Mouse (Mus musculus): ENCODE measurements around the gene Gipr. TPM values are rescaled to one million over a fixed set of nuclear protein-coding genes. Genes with fewer than 3 reads are reported as not detected.

Gipr gene
- polyA plus RNA-seq, 1 experiment from 2014 or later = 0.26 TPM

- no peak overlapping the region for H3K9ac ChIP-seq
- peak; percentile 48 for DNase-seq
Measured at GRCm38 (mm10) chr7:19197985-19198384, 32.1 kb upstream of the Gipr start.

GRCm38 (mm10) chr7:19196676-19197075, 30.7 kb upstream of the Gipr start:
- ATAC-seq (ENCODE audit: insufficient read depth) (no peak), DNase-seq (peak; percentile 62)
- H3K27ac ChIP-seq (ENCODE audit: low read depth) = no peak overlapping the region
- H3K36me3 ChIP-seq (ENCODE audit: insufficient read depth) = peaks cover 23% of the 10 kb centered on the region; the same call in 1 of the 2 replicates
- H3K9ac ChIP-seq = no peak overlapping the region
- H3K4me3 ChIP-seq (ENCODE audit: low read depth, low read length) = no peak overlapping the region
- 61% methylated on average over 6 of the region's 6 CpGs for WGBS
- no peaks in the 10 kb centered on the region for H3K9me3 ChIP-seq (ENCODE audit: low read depth, low read length)
- TF ChIP-seq CTCF (IDR thresholded peaks at IDR 0.05; ENCODE audit: low read depth) = peak; percentile 66
- no peaks in the 10 kb centered on the region for H3K4me1 ChIP-seq (ENCODE audit: insufficient read depth)
- no peaks in the 10 kb centered on the region for H3K27me3 ChIP-seq (ENCODE audit: insufficient read depth, low read length)
- H3K4me2 ChIP-seq = no peak overlapping the region

More at GRCm38 (mm10) chr7:19197985-19198384, 32.1 kb upstream of the Gipr start:
- Histone ChIP-seq H3K36me3 (ENCODE audit: insufficient read depth) (peaks cover 15% of the 10 kb centered on the region; the same call in 1 of the 2 replicates), H3K4me3 (ENCODE audit: low read depth, low read length) (no peak overlapping the region), H3K27ac (ENCODE audit: low read depth) (no peak overlapping the region), H3K4me2 (no peak overlapping the region), H3K27me3 (ENCODE audit: insufficient read depth, low read length) (no peaks in the 10 kb centered on the region), H3K4me1 (ENCODE audit: insufficient read depth) (no peaks in the 10 kb centered on the region), H3K9me3 (ENCODE audit: low read depth, low read length) (no peaks in the 10 kb centered on the region)
- peak; percentile 66 for TF ChIP-seq CTCF (IDR thresholded peaks at IDR 0.05; ENCODE audit: low read depth)
- ATAC-seq (ENCODE audit: insufficient read depth) = no peak
- WGBS = 43% methylated on average over 2 of the region's 2 CpGs

GRCm38 (mm10) chr7:19194676-19195075, 28.7 kb upstream of the Gipr start:
- no peak overlapping the region for H3K27ac ChIP-seq (ENCODE audit: low read depth)
- H3K36me3 ChIP-seq (ENCODE audit: insufficient read depth) = peaks cover 27% of the 10 kb centered on the region; the same call in 1 of the 2 replicates
- H3K9me3 ChIP-seq (ENCODE audit: low read depth, low read length) = no peaks in the 10 kb centered on the region
- H3K27me3 ChIP-seq (ENCODE audit: insufficient read depth, low read length) = no peaks in the 10 kb centered on the region
- no peak overlapping the region for H3K4me3 ChIP-seq (ENCODE audit: low read depth, low read length)
- no peaks in the 10 kb centered on the region for H3K4me1 ChIP-seq (ENCODE audit: insufficient read depth)
- no peak overlapping the region for H3K9ac ChIP-seq
- DNase-seq (no peak), ATAC-seq (ENCODE audit: insufficient read depth) (no peak)
- H3K4me2 ChIP-seq = no peak overlapping the region
- WGBS = 93% methylated on average over 4 of the region's 4 CpGs
- peak; percentile 33; the same call in 1 of the 2 replicates for TF ChIP-seq CTCF (IDR thresholded peaks at IDR 0.05; ENCODE audit: low read depth)

GRCm38 (mm10) chr7:19184758-19185157, 18.8 kb upstream of the Gipr start:
- H3K27ac ChIP-seq (ENCODE audit: low read depth) = no peak overlapping the region
- H3K9me3 ChIP-seq (ENCODE audit: low read depth, low read length) = no peaks in the 10 kb centered on the region
- TF ChIP-seq CTCF (IDR thresholded peaks at IDR 0.05; ENCODE audit: low read depth) = no peak
- H3K4me1 ChIP-seq (ENCODE audit: insufficient read depth) = no peaks in the 10 kb centered on the region; the same call in 1 of the 2 replicates
- peaks cover 12% of the 10 kb centered on the region for H3K27me3 ChIP-seq (ENCODE audit: insufficient read depth, low read length)
- H3K9ac ChIP-seq = no peak overlapping the region
- H3K4me2 ChIP-seq = no peak overlapping the region
- no peak overlapping the region for H3K4me3 ChIP-seq (ENCODE audit: low read depth, low read length)
- ATAC-seq (ENCODE audit: insufficient read depth) (no peak), DNase-seq (peak; percentile 39)
- peaks cover 10% of the 10 kb centered on the region; the same call in 1 of the 2 replicates for H3K36me3 ChIP-seq (ENCODE audit: insufficient read depth)
- 72% methylated on average over 6 of the region's 6 CpGs for WGBS

GRCm38 (mm10) chr7:19184250-19184649, 18.3 kb upstream of the Gipr start:
- Histone ChIP-seq H3K9me3 (ENCODE audit: low read depth, low read length) (no peaks in the 10 kb centered on the region), H3K27ac (ENCODE audit: low read depth) (no peak overlapping the region), H3K4me1 (ENCODE audit: insufficient read depth) (no peaks in the 10 kb centered on the region; the same call in 1 of the 2 replicates), H3K36me3 (ENCODE audit: insufficient read depth) (peaks cover 10% of the 10 kb centered on the region; the same call in 1 of the 2 replicates), H3K4me2 (no peak overlapping the region), H3K27me3 (ENCODE audit: insufficient read depth, low read length) (peaks cover 17% of the 10 kb centered on the region), H3K9ac (no peak overlapping the region), H3K4me3 (ENCODE audit: low read depth, low read length) (no peak overlapping the region)
- no peak for DNase-seq
- no peak for ATAC-seq (ENCODE audit: insufficient read depth)
- WGBS = 89% methylated on average over 2 of the region's 2 CpGs
- no peak for TF ChIP-seq CTCF (IDR thresholded peaks at IDR 0.05; ENCODE audit: low read depth)

GRCm38 (mm10) chr7:19180862-19181429, 15.0 kb upstream of the Gipr start:
- Histone ChIP-seq H3K4me3 (ENCODE audit: low read depth, low read length) (peak overlapping the region; percentile 61), H3K27ac (ENCODE audit: low read depth) (0 out of 2 replicates have a peak overlapping the region, but pooled peaks have one; percentile 21), H3K9me3 (ENCODE audit: low read depth, low read length) (peaks cover 5% of the 10 kb centered on the region; the same call in 1 of the 2 replicates), H3K27me3 (ENCODE audit: insufficient read depth, low read length) (peaks cover 49% of the 10 kb centered on the region), H3K4me1 (ENCODE audit: insufficient read depth) (no peaks in the 10 kb centered on the region; the same call in 1 of the 2 replicates), H3K36me3 (ENCODE audit: insufficient read depth) (peaks cover 7% of the 10 kb centered on the region; the same call in 1 of the 2 replicates), H3K4me2 (peak overlapping the region; percentile 69), H3K9ac (peak overlapping the region; percentile 65)
- no peak for TF ChIP-seq CTCF (IDR thresholded peaks at IDR 0.05; ENCODE audit: low read depth)
- ATAC-seq (ENCODE audit: insufficient read depth) (peak; percentile 55), DNase-seq (peak; percentile 66)
- WGBS = under 1% methylated on average over 26 of the region's 27 CpGs

GRCm38 (mm10) chr7:19179936-19180335, 14.0 kb upstream of the Gipr start:
- Histone ChIP-seq H3K4me3 (ENCODE audit: low read depth, low read length) (peak overlapping the region; percentile 14; the same call in 1 of the 2 replicates), H3K27me3 (ENCODE audit: insufficient read depth, low read length) (peaks cover 56% of the 10 kb centered on the region), H3K9ac (no peak overlapping the region), H3K9me3 (ENCODE audit: low read depth, low read length) (peaks cover 8% of the 10 kb centered on the region; the same call in 1 of the 2 replicates), H3K4me1 (ENCODE audit: insufficient read depth) (no peaks in the 10 kb centered on the region; the same call in 1 of the 2 replicates), H3K27ac (ENCODE audit: low read depth) (no peak overlapping the region), H3K36me3 (ENCODE audit: insufficient read depth) (peaks cover 4% of the 10 kb centered on the region; the same call in 1 of the 2 replicates), H3K4me2 (peak overlapping the region; percentile 48; the same call in 1 of the 2 replicates)
- DNase-seq = no peak
- TF ChIP-seq CTCF (IDR thresholded peaks at IDR 0.05; ENCODE audit: low read depth) = no peak
- no peak for ATAC-seq (ENCODE audit: insufficient read depth)
- 34% methylated on average over 6 of the region's 6 CpGs for WGBS
